Mouse (Mus musculus): ENCODE data around the gene C2cd2. TPM values are rescaled to one million over a fixed set of nuclear protein-coding genes. Genes with fewer than 3 reads are reported as not detected.
A peak's percentile ranks its signal among the peaks of the same experiment; 100 is the strongest.

C2cd2 gene
- total RNA-seq, 2 experiments from 2014 or later = 12.1 to 24.4 TPM

DNA sequence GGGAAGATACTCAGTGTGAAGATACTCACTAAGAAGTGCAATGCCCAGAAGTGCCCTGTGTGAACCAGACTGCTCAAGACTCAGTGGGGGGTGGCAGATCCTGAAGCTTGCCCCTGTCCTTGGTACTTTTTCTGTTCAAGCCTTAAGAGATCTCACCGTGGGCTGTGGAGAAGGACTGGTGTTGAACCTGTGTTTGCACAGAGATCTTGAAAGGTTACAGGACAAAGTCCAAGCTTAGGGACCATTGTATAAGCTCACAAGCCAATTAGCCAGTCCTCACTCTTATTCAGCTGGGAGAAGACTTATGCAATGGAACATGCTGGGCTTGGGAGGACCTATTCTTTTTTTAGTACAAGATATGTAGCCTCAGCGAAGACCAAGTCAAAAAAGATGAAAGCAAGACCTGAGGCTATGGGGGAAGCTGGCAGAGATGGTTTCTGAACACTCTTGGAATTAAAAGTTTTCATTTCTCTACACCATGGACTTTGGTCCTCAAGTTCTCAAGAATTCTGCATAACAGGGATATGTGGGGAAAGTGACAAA lies 56.9 kb downstream of the C2cd2 start:
- intact Hi-C loops (cut with DNase I) = no loop called here
- no peak for DNase-seq (ENCODE audit: low spot score in 2 of 2)

DNA sequence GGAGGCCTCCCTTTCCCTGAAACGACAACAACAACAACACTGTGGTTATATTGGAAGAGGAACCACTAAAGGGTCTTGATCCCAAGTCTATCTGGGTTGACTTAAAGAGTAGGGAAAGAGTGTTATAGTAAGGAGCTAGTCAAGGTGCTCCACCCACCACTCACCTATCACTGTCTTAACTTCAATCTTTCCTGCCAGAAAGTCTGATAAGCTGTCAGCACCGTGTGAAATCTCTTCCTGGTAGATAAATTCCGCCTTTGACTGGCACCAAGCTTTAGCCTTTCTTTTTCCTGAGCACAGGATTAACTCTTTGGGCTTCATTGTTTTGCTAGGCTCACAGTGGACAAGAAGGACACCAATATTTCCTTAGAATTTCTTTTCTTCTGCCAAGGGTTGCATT lies 58.4 kb downstream of the C2cd2 start:
- no peak for DNase-seq (ENCODE audit: low spot score in 2 of 2)
- intact Hi-C loops (cut with DNase I) = no loop called here

DNA sequence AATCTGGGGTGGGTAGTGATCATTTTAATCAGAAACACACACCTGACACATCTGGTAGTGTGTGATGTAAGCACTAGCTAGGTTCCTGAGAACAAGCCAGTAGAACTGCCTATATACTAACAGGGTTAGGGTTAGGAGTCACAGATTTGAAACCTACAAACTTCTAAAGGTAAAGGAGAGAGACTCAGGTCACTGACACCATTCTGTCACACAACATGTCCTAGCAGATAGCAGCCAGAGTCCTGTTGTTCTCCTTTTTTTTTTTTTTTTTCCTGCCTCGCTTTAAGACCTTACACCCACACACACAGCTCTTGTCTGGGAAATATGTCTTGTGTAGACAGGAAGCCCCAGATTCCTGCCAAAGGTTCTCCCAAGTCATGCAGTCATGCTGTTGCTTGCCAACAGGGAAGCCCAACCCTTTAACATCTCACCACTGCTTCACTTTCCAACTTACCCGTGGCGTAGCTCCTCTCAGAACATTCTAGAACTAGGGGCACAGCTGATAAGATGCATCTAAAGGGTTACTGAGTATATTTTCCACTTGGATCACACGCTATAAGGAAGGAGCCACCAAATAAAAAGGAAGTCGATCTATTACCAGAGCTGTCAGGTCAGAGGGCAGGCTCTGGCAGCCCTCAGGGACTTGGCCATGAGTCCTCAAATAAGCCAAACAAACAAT lies 64.9 kb downstream of the C2cd2 start:
- intact Hi-C loops (cut with DNase I) = no loop called here
- DNase-seq (ENCODE audit: low spot score in 2 of 2) = no peak

DNA sequence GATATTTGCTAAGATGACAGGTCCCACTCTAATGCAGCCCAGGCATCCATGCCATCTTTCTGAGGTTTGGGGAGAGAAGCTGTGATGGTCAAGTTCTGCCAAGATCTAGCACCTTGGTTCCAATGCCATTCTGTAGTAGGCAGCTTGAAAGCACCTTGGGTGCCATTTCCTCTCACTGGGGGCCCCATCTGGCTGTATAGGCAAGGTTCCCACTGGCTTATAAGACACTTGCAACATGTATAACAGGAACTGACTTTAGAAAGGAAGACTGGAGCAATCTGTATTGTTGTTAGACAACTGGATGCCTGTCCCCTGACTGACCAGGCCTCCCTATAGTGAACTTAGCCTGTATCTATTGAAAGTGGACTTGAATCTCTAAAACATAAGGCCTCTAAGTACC lies 74.6 kb downstream of the C2cd2 start:
- intact Hi-C loops (cut with DNase I) = no loop called here

DNA sequence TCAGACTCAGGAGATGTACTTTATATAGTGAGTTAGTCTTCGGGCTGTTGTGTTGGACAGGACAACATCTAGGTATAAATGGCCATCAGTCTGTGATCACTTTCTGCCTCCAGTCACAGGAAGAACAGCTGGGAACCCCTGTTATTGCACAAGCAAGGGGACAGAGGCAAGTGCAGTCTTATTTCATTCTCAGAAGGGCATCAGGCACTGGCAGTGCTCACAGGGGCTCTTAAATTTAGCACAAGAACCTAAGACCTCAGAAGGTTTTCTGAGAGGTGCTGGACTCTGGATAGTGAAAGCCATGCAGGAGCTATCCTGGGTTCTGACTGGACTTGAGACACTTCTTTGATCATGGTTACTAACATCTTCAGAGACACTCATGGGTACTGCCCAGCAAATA lies 78.7 kb downstream of the C2cd2 start:
- DNase-seq (ENCODE audit: low spot score in 2 of 2) = no peak
- intact Hi-C loops (cut with DNase I) = no loop called here

More for the DNA sequence above, 74.6 kb downstream of the C2cd2 start:
- no peak for DNase-seq (ENCODE audit: low spot score in 2 of 2)

DNA sequence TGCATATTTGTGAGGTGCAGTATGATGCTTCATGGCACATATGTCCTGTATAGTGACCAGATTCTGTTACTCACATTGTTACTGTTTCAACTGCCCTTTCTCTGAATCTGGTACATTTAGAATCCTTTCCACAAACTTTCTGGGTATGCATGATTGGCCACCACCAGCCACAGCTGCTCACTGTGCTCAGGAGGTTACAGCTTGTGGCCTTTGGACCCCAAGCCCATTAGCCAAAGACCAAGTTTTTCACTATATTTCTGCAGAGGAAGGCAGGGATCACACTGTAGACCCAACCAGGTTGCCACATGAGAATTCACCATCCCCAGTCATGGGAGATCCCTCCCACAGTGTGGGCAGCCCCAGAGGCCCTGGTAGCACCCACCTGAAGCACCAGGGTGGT lies 79.5 kb downstream of the C2cd2 start:
- intact Hi-C loops (cut with DNase I) = no loop called here
- DNase-seq (ENCODE audit: low spot score in 2 of 2) = no peak

DNA sequence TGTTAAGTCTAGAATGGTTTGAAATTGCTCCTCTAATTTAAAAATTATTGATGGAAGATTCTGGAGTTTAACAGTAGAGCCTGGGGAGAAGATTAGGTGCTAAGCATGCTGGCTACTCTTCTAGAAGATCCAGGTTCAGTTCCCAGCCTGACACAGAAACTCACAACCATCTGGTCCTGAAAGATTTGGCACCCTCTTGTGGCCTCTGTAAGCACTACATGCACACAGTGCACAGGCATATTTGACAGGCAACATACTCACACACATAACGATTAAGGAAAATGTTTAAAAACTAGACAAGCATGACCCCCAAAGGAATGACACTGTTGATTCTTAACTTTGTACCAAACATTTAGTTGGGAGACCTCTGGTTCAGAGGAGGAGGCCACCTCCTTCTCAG lies 83.3 kb downstream of the C2cd2 start:
- DNase-seq (ENCODE audit: low spot score in 2 of 2) = no peak
- intact Hi-C loops (cut with DNase I) = no loop called here

DNA sequence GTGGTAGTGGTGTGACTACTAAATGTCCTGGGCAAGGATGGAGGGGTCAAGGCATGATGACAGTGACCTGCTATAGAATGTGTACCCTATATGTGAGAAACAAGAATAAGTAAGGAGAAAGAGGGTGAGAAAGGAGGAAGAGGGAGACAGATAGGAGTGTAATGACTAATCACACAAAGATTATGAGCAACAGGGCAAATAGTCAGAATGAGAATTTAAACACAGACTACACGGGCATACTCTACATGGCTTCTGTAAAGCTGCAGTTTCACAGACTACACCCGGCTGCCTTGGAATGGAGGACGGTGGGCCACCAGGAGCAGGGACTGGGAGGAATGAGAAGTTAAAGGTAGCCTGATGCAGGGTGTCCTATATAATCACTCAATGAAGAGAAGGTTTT lies 84.9 kb downstream of the C2cd2 start:
- DNase-seq (ENCODE audit: low spot score in 2 of 2) = no peak
- intact Hi-C loops (cut with DNase I) = no loop called here

DNA sequence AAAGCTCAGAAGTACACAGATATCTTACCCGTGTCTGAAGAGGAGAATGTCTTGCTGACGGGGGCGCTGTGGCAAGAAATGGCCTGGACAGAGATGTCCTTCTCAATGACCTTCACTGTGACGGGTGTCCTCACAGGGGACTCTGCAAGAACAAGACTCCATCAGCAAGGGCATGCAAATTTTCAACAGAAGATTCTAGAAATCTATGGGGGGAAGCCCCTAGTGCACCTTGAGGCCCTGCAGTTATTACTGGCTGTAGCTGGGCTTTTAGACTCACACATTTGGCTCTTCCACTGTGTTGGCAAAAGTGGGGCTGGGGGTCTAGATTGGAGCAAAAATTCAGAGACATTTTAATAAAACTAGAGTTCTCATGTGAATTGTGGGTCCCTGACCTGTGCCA lies 87.3 kb downstream of the C2cd2 start:
- DNase-seq (ENCODE audit: low spot score in 2 of 2) = no peak
- intact Hi-C loops (cut with DNase I) = no loop called here

DNA sequence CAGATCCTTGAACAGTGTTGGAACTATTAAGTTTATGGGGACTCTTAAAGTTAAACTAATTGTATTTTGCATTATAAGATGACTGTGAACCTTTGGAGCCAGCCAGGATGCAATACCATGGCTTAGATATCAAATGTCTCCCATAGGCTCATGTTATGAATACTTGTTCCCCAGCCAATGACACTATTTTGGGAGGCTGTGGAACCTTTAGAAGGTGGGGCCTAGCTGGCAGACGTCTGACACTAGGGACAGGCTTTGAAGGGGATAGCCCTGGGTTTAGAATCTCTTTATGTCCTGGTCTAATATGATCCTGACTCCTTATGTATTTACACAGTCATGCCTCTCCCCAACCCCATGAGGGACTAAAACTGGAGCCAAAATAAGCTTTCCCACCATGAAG lies 88.0 kb downstream of the C2cd2 start:
- intact Hi-C loops (cut with DNase I) = no loop called here
- no peak for DNase-seq (ENCODE audit: low spot score in 2 of 2)

DNA sequence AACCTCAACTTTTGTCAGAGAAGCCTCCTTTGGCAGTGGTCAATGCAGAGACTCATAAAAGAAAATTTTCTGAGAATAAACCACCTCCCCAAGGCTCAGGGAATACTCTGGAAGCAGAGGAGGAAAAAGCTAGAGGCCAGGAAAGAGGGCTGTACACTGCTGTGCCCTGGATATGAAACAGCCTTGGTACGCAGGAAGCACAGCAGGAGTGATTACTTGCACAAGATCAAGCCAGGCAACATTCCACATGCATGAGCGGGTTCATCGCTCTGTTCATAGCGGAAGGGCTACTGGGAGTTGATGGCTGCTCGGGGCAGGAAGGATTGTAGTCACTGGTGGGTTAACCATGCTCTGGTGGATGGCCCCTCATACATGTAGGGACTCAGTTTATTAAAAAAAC lies 89.7 kb downstream of the C2cd2 start:
- no peak for DNase-seq (ENCODE audit: low spot score in 2 of 2)
- intact Hi-C loops (cut with DNase I) = no loop called here

DNA sequence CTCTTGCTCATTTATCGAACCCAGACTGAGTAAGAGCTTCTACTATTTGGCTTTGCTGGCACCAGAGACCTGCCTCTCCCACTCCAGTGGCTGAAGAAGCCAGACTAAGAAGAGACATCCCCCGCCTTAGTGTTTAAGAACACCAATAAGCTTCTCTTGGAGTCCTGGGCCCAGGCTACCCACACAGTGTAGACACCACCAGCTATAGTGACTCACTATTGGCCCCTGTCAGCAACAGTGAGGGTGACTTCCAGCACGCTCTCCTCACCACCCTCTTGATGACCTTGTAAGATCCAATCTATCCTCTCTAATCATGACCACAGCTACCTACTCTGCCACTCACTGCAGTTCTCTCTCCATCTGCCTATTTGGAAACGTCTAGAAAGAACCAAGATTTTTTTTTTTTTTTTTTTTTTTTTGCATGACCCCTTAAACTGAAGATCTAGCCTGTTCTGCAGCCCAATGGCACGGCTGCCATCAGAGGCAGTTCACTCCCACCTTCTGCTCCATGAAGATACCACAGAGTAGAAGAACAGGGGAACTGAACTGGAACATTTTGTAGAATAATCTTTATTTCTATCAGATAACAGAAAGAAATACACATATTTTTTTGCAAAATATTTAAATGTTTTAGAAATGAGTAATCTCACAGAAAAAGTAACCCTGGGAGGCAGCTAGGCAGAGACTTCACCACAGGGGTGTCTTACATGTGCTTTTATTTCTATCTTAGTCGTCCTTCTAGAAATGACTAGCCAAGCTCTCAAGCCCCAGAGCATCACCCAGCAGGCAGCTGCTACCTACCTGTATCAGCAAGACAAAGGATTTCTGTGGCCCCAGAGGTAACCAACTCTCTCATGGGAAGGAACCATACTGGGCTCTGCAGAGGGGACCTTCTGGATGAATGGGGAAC lies 93.0 kb downstream of the C2cd2 start:
- intact Hi-C loops (cut with DNase I) = no loop called here
- no peak for DNase-seq (ENCODE audit: low spot score in 2 of 2)

DNA sequence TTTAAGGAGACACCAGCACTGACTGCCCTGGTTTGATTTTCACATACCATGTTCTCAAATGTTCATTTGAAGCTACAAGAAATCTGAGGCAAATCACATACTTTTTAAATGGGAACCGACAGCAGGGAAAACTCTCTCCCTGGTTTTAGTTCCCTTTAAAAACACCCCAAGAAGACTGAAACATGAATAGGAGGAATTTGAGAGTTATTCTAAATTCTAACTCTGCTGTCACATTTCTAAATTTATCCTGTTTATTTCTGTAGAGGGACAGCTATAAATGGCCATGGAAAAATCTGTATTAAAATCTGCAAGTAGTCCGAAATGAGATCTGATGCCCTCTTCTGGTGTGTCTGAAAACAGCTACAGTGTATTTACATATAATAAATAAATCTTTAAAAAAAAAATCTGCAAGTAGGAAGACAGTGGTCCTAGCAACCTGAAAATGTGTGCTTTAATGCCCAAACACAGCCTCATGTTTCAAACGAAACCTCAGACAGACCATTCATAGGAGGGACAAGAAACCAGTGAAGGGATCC lies 98.4 kb downstream of the C2cd2 start:
- intact Hi-C loops (cut with DNase I) = no loop called here
- DNase-seq (ENCODE audit: low spot score in 2 of 2) = no peak

DNA sequence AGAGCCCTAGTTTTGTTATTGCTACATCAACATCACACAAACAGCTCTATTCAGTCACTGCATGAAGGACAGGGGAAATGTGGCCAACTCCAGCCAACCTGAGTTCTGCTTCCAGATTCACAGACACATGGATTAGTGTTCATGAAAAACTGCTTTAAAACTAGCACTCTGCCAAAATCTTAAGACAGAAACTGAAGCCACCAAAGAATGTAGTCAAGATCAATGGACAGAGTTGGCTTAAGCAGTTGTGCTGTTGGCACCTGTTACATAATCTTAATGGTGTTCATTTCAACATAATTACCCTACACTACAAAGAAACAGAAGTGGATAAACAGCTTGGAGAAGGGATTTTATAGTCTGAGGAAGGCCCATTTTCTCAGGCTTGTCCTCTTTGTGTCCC lies 106.3 kb downstream of the C2cd2 start:
- intact Hi-C loops (cut with DNase I) = no loop called here
- DNase-seq (ENCODE audit: low spot score in 2 of 2) = no peak

DNA sequence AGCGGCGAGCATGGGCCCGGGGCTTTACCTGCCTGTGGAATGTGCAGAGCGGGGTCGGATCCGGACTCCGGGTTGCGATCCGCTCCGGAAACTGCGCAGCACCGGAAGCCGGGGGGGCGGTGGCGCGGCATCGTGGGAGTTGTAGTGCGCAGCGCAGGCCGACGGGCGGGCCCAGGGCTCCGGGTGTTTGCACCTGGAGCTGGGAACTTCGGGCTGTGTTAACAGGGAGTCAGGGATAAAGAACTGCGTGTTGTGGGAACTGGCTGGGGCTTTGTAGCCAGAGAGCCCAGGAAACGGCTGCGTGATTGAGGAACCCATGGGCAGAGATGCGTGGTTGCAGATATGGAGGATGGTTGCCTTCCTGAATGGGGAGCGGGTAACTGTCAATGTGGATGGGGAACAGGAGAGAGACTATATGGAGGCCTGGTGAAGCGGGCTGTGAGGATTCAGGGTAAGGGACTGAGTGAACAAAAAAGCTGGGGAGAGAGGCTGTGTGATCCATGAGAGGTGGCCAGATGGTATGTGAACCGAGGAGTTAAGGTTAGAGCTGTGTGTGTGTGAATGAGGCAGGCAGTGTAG lies 110.6 kb downstream of the C2cd2 start, which contains the start of gene Prdm15:
Gene Prdm15, minus strand, starts transcription at position 110 of the 579 bp plus-strand sequence.
- peak; percentile 93 for DNase-seq (ENCODE audit: low spot score in 2 of 2)
- intact Hi-C loops (cut with DNase I) = loop anchor here (1.0 to 5.0 kb wide), 3 partner anchors 45 to 110 kb away; partner anchors contain the start of genes C2cd2 and Zbtb21

DNA sequence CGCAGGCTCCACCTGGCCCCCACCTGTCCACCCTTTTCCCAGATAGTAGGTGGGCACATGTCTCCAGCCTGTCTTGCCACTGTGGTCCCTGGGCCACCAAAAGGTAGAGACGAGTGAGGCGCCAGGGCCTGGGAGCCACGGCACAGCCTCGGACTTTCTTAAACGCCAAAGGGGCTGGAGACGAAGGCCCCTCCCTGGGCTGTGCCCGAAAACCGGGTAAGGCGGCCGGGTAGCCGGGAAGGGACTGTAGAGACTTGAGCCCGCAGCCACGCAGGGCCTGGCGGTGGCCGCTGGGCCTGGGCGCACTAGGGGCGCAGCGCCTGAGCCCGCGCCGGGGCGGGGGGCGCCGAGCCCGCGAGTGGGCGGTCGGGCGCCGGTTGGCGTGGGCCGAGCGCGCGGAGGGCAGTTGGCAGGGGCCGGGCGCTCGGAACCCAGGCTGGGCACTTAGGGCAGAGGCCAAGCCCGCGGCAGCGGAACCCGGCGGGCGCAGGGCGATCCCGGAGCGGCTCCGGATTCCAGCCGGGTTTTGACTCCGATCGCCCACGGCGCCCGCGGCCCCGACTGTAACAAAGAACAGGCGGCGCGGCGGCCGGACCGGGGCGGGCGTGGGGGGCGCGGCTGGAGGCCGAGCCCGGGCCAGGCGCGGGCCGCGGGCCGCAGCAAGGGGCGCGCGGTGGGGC lies 111.2 kb downstream of the C2cd2 start:
- intact Hi-C loops (cut with DNase I) = loop anchor here (1.0 to 5.0 kb wide), 3 partner anchors 44 to 111 kb away; partner anchors contain the start of genes C2cd2 and Zbtb21
- peak; percentile 89 to 91 for DNase-seq (ENCODE audit: low spot score in 2 of 2)

DNA sequence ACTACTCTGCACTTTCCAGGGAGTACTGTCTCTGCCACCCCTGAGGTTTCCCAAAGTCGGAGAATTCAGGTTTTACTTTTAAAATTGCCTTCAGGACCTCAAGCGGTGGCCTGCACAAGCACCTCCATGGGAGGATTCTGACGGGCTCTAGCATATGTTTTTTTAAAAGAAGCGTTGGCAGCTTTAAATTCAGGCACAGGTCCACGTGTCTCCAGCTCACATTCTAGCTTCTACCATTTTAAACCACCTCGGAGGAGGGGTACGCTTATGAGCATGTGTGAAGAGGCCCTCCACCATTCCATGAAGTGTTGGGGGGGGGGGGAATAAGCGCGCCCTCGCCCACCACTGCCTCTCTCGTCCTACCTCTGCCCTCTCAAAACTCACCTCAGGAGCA lies 111.7 kb downstream of the C2cd2 start:
- intact Hi-C loops (cut with DNase I) = loop anchor here (1.0 to 5.0 kb wide), 3 partner anchors 43 to 112 kb away; partner anchors contain the start of genes C2cd2 and Zbtb21
- peak in 1 of 2 experiments; percentile 53 for DNase-seq (ENCODE audit: low spot score in 2 of 2)

DNA sequence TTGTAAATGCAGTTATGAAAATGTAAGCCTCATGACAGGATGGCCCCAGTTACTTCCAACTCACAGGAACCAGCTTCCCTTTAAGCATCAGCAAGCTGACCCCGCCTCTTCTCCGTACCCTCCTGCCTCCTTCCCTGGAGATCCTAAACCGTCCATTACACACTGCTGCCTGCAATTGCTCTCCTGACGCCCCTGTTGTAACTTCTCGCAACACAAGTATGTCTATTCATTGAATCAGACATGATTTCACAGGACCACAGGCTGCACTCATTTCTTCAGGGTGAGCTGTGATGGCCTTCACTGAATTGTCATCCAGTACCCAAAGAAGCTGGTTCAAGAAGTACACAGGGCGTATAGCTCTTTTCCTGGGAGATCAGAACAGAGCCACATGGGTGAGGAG lies 113.6 kb downstream of the C2cd2 start:
- intact Hi-C loops (cut with DNase I) = no loop called here
- no peak for DNase-seq (ENCODE audit: low spot score in 2 of 2)

Measured in left cerebral cortex, postnatal 36 days (tissue).